ENCODE assay signal across 8 mouse cellular contexts in genomic region chr12:80437051-80437675, GRCm38 (mm10). TPM values are rescaled to one million over a fixed set of nuclear protein-coding genes. Genes with fewer than 3 reads are reported as not detected.
DNase-seq lines count a peak whose midpoint lies in the region; ATAC-seq and TF ChIP-seq lines count a peak whose summit lies in the region.

No protein-coding gene starts in this region.

- peak overlapping the region; percentile 94 for H3K9ac ChIP-seq in forebrain, embryonic 13.5 days
- peak overlapping the region; percentile 85; the same call in 1 of the 2 replicates for H3K9ac ChIP-seq in liver, embryonic 13.5 days

- intact Hi-C loops in gastrocnemius, adult 2 months (cut with DNase I), result loop anchor here (2.0 kb wide), 2 partner anchors 26 to 30 kb away; partner anchors contain the start of gene Exd2

- no peak for ATAC-seq in forebrain, embryonic 13.5 days
- ATAC-seq in liver, embryonic 13.5 days (ENCODE audit: low read depth), result no peak

- H3K4me2 ChIP-seq in forebrain, embryonic 13.5 days, result peak overlapping the region; percentile 75
- H3K4me2 ChIP-seq in liver, embryonic 13.5 days, result peak overlapping the region; percentile 97

- no peak for TF ChIP-seq CTCF in gastrocnemius, adult 2 months (IDR thresholded peaks at IDR 0.05)

- no peaks in the 10 kb centered on the region for H3K9me3 ChIP-seq in forebrain, embryonic 13.5 days (replicated peaks)
- no peaks in the 10 kb centered on the region for H3K9me3 ChIP-seq in liver, embryonic 13.5 days (replicated peaks)

- H3K36me3 ChIP-seq in forebrain, embryonic 13.5 days (ENCODE audit: poor library complexity, severe bottlenecking), result 0 out of 2 replicates have a peak, but pooled peaks cover 4% of the 10 kb centered on the region
- no peaks in the 10 kb centered on the region for H3K36me3 ChIP-seq in liver, embryonic 13.5 days

- no peaks in the 10 kb centered on the region for H3K27me3 ChIP-seq in forebrain, embryonic 13.5 days
- H3K27me3 ChIP-seq in liver, embryonic 13.5 days, result no peaks in the 10 kb centered on the region

- no peak for DNase-seq in gastrocnemius, adult 2 months
- no peak for DNase-seq in gastrocnemius, adult 18-20 months (ENCODE audit: low spot score)
- peak; percentile 66 for DNase-seq in 416B (ENCODE audit: low read depth)
- DNase-seq in liver, embryonic 13.5 days, result no peak
- no peak for DNase-seq in adrenal gland, adult 18-20 months (ENCODE audit: low spot score in 2 of 2)
- no peak for DNase-seq in gastrocnemius, postnatal 25 days
- no peak for DNase-seq in ovary, postnatal 14 days (ENCODE audit: low spot score)

- peak overlapping the region; percentile 98 for H3K27ac ChIP-seq in gastrocnemius, adult 2 months
- peak overlapping the region; percentile 96 for H3K27ac ChIP-seq in forebrain, embryonic 13.5 days
- H3K27ac ChIP-seq in liver, embryonic 13.5 days, result no peak overlapping the region

- WGBS in forebrain, embryonic 13.5 days, result 34% methylated on average over 4 of the region's 4 CpGs
- WGBS in liver, embryonic 13.5 days (ENCODE audit: insufficient replicate concordance), result 41% methylated on average over 4 of the region's 4 CpGs

- peaks cover 13% of the 10 kb centered on the region for H3K4me1 ChIP-seq in forebrain, embryonic 13.5 days
- H3K4me1 ChIP-seq in liver, embryonic 13.5 days (replicated peaks), result peaks cover 34% of the 10 kb centered on the region

- peak overlapping the region; percentile 92 for H3K4me3 ChIP-seq in gastrocnemius, adult 2 months
- H3K4me3 ChIP-seq in forebrain, embryonic 13.5 days, result peak overlapping the region; percentile 93
- peak overlapping the region; percentile 87 for H3K4me3 ChIP-seq in liver, embryonic 13.5 days (replicated peaks)

RNA-seq across cellular contexts. Expression of gene Dcaf5, which starts 0.8 kb away (rescaled TPM):
- total RNA-seq in gastrocnemius, adult 2 months (2021), result 10 to 100 TPM; 39.4 to 50.8 TPM
- total RNA-seq in gastrocnemius, adult 18-20 months (2021), result 10 to 100 TPM; 40.4 to 49.1 TPM
- polyA plus RNA-seq in forebrain, embryonic 13.5 days (2015; fragmentation: Nextera tagmentation; extraction: Ambion mirVana), result 16.1 and 19.5 TPM in 2 replicates
- polyA plus RNA-seq in liver, embryonic 13.5 days (2015; fragmentation: Nextera tagmentation; extraction: Ambion mirVana), result 2.5 and 2.6 TPM in 2 replicates
- 10 to 100 TPM; 30.6 to 33.7 TPM for total RNA-seq in adrenal gland, adult 18-20 months (2021)
- total RNA-seq in gastrocnemius, postnatal 25 days (2021), result 10 to 100 TPM; 30.5 to 30.6 TPM

RNA-seq across cellular contexts. Expression of gene Exd2, which starts 25.7 kb away (rescaled TPM):
- total RNA-seq in gastrocnemius, adult 2 months (2021), result 10 to 100 TPM; 35.0 to 46.8 TPM
- 10 to 100 TPM; 24.3 to 27.0 TPM for total RNA-seq in gastrocnemius, adult 18-20 months (2021)
- polyA plus RNA-seq in forebrain, embryonic 13.5 days (2015; fragmentation: Nextera tagmentation; extraction: Ambion mirVana), result 52.6 and 53.8 TPM in 2 replicates
- 6.6 and 7.4 TPM in 2 replicates for polyA plus RNA-seq in liver, embryonic 13.5 days (2015; fragmentation: Nextera tagmentation; extraction: Ambion mirVana)
- 10 to 100 TPM; 20.5 to 22.3 TPM for total RNA-seq in adrenal gland, adult 18-20 months (2021)
- total RNA-seq in gastrocnemius, postnatal 25 days (2021), result 10 to 100 TPM; 34.1 to 39.5 TPM
